Mouse (Mus musculus) left cerebral cortex, adult 8-10 months (tissue): ENCODE data around the gene Otud7b. TPM values are rescaled to one million over a fixed set of nuclear protein-coding genes. Genes with fewer than 3 reads are reported as not detected.

Experiments
- total RNA-seq, 4 experiments: library from RNA; stranded (reverse); gene quantifications; 2 replicates each; pipeline ENCODE4 v1.2.4; 2022

Otud7b gene
- total RNA-seq, 4 experiments from 2014 or later = 33.4 to 40.7 (median 38.5) TPM

Other genes with a start within 250 kb of the Otud7b start
- gene Prpf3, start 248.6 kb upstream of the Otud7b start, total RNA-seq = 10 to 100 TPM; 25.2 to 36.6 (median 36.3) TPM
- gene Mrps21, start 233.0 kb upstream of the Otud7b start, total RNA-seq = 100 to 1,000 TPM; 139 to 170 (median 151) TPM
- gene Ciart, start 222.3 kb upstream of the Otud7b start, total RNA-seq = 10 to 100 TPM; 27.0 to 55.7 (median 48.4) TPM
- 10 to 100 TPM in 1 of 4 experiments, 1 to 10 TPM in 3; 6.0 to 14.9 (median 8.1) TPM for gene BC028528, start 212.5 kb upstream of the Otud7b start, total RNA-seq
- 10 to 100 TPM; 65.4 to 77.7 (median 72.4) TPM for gene Aph1a, start 210.6 kb upstream of the Otud7b start, total RNA-seq
- 10 to 100 TPM; 12.2 to 20.3 (median 14.2) TPM for gene Car14, start 199.8 kb upstream of the Otud7b start, total RNA-seq
- 100 to 1,000 TPM in 3 of 4 experiments, 10 to 100 TPM in 1; 95.2 to 110 (median 106) TPM for gene Anp32e, start 175.3 kb upstream of the Otud7b start, total RNA-seq
- 10 to 100 TPM; 64.0 to 86.2 (median 81.6) TPM for gene Plekho1, start 108.5 kb upstream of the Otud7b start, total RNA-seq
- gene Vps45, start 46.1 kb upstream of the Otud7b start, total RNA-seq = 10 to 100 TPM; 44.9 to 55.2 (median 50.3) TPM
- 1 to 10 TPM; 5.8 to 8.4 (median 6.9) TPM for gene Mtmr11, start 57.5 kb downstream of the Otud7b start, total RNA-seq
- 10 to 100 TPM; 40.3 to 48.5 (median 43.0) TPM for gene Sf3b4, start 67.8 kb downstream of the Otud7b start, total RNA-seq
- gene Sv2a, start 76.6 kb downstream of the Otud7b start, total RNA-seq = 100 to 1,000 TPM; 434 to 460 (median 443) TPM
- gene Bola1, start 115.2 kb downstream of the Otud7b start, total RNA-seq = 10 to 100 TPM; 14.9 to 20.7 (median 18.3) TPM
- gene Hist2h2ab, start 115.3 kb downstream of the Otud7b start, total RNA-seq = 10 to 100 TPM; 11.1 to 15.2 (median 14.1) TPM
- gene Hist2h2ac, start 116.4 kb downstream of the Otud7b start, total RNA-seq = 10 to 100 TPM; 26.7 to 37.7 (median 31.8) TPM
- 1 to 10 TPM; 4.9 to 7.1 (median 5.4) TPM for gene Hist2h2be, start 116.6 kb downstream of the Otud7b start, total RNA-seq
- 1 to 10 TPM; 1.1 to 4.8 (median 4.3) TPM for gene Hist2h3c2, start 134.6 kb downstream of the Otud7b start, total RNA-seq
- 100 to 1,000 TPM; 190 to 245 (median 229) TPM for gene Hist2h2aa2, start 135.7 kb downstream of the Otud7b start, total RNA-seq
- 10 to 100 TPM in 2 of 4 experiments, 1 to 10 TPM in 2; 5.2 to 28.7 (median 10.2) TPM for gene Hist2h2aa1, start 141.0 kb downstream of the Otud7b start, total RNA-seq
- gene Hist2h3c1, start 142.2 kb downstream of the Otud7b start, total RNA-seq = not detected
- gene Hist2h4, start 158.8 kb downstream of the Otud7b start, total RNA-seq = 10 to 100 TPM; 27.2 to 32.5 (median 29.5) TPM
- 10 to 100 TPM; 45.5 to 68.8 (median 61.8) TPM for gene Hist2h3b, start 164.1 kb downstream of the Otud7b start, total RNA-seq
- 100 to 1,000 TPM; 160 to 229 (median 192) TPM for gene Hist2h2bb, start 165.2 kb downstream of the Otud7b start, total RNA-seq
- 1 to 10 TPM; 1.7 to 6.5 (median 3.5) TPM for gene Fcgr1, start 189.4 kb downstream of the Otud7b start, total RNA-seq